Mouse (Mus musculus) MEL (cell line): Measurements from ENCODE around the gene Kdm6b. TPM values are rescaled to one million over a fixed set of nuclear protein-coding genes. Genes with fewer than 3 reads are reported as not detected.

Source experiments
- DNase-seq: peaks from one replicate; pipeline ENCODE4 v3.0.0; 2011; ENCODE audit warnings: low read depth, low spot score
- H3K27ac ChIP-seq: 2 replicates; pipeline ENCODE4 v1.5.1; 2012; ENCODE audit warnings: low read depth, mild to moderate bottlenecking, control low read depth, low read length, moderate library complexity; ENCODE audit not compliant: control insufficient read depth
- H3K27me3 ChIP-seq, 2 experiments: fragments of 150-350 bp in 1 of 2; sonication (generic) in 1 of 2; 2 replicates each; pipeline ENCODE4 v1.6.1; 2012; ENCODE audit warnings: low read length in 2 of 2, mild to moderate bottlenecking in 2 of 2, improper control_type of control experiment in 1 of 2, moderate library complexity in 1 of 2; ENCODE audit not compliant: insufficient read depth in 2 of 2, control insufficient read depth in 1 of 2
- H3K36me3 ChIP-seq, 2 experiments: 2 replicates each; pipeline ENCODE4 v1.6.1; 2012 to 2014; ENCODE audit warnings: low read length in 2 of 2, improper control_type of control experiment in 1 of 2, inconsistent platforms in 1 of 2, mild to moderate bottlenecking in 1 of 2; ENCODE audit not compliant: insufficient read depth in 2 of 2, control insufficient read depth in 1 of 2
- H3K4me1 ChIP-seq, 2 experiments: fragments of 150-350 bp in 1 of 2; sonication (generic) in 1 of 2; 2 replicates each; pipeline ENCODE4 v1.6.1; 2012; ENCODE audit warnings: low read length in 2 of 2, improper control_type of control experiment in 1 of 2, mild to moderate bottlenecking in 1 of 2; ENCODE audit not compliant: insufficient read depth in 2 of 2, control insufficient read depth in 1 of 2
- H3K4me3 ChIP-seq, 2 experiments: fragments of 150-350 bp in 1 of 2; sonication (generic) in 1 of 2; 2 replicates each; pipeline ENCODE4 v1.5.1; 2012; ENCODE audit warnings: low read depth in 2 of 2, low read length in 2 of 2, mild to moderate bottlenecking in 2 of 2, moderate library complexity in 2 of 2, control low read depth in 1 of 2, improper control_type of control experiment in 1 of 2; ENCODE audit not compliant: control insufficient read depth in 1 of 2, insufficient read depth in 1 of 2
- H3K79me2 ChIP-seq: 2 replicates; pipeline ENCODE4 v1.6.1; 2012; ENCODE audit warnings: mild to moderate bottlenecking, low read length, moderate library complexity; ENCODE audit not compliant: control insufficient read depth, poor library complexity, insufficient read depth
- H3K9ac ChIP-seq: 2 replicates; pipeline ENCODE4 v1.6.1; 2012; ENCODE audit warnings: low read depth, mild to moderate bottlenecking, control low read depth, low read length, moderate library complexity; ENCODE audit not compliant: control insufficient read depth, poor library complexity, severe bottlenecking
- H3K9me3 ChIP-seq: fragments of 150-350 bp; sonication (generic); replicated peaks from 2 replicates; pipeline ENCODE4 v1.6.1; 2012; ENCODE audit warnings: mild to moderate bottlenecking, low read length, improper control_type of control experiment, moderate library complexity; ENCODE audit not compliant: insufficient read depth
- BHLHE40 ChIP-seq: IDR thresholded peaks from 2 replicates; pipeline ENCODE4 v1.6.1; 2012; ENCODE audit warnings: low read depth, mild to moderate bottlenecking, inconsistent platforms, low read length, improper control_type of control experiment, borderline replicate concordance
- CHD1 ChIP-seq: IDR thresholded peaks from 2 replicates; pipeline ENCODE4 v1.6.1; 2012; ENCODE audit warnings: low read depth, mild to moderate bottlenecking, inconsistent platforms, low read length, improper control_type of control experiment
- CHD2 ChIP-seq: IDR thresholded peaks from 2 replicates; pipeline ENCODE4 v1.6.1; 2011; ENCODE audit warnings: low read length, improper control_type of control experiment
- CTCF ChIP-seq, 3 experiments: IDR thresholded peaks in 2 of 3; conservative IDR thresholded peaks in 1 of 3; 2 replicates each; pipeline ENCODE4 v1.5.1; 2011 to 2012; ENCODE audit warnings: low read length in 3 of 3, low read depth in 2 of 3, mild to moderate bottlenecking in 2 of 3, improper control_type of control experiment in 1 of 3, inconsistent platforms in 1 of 3, mixed read lengths in 1 of 3, moderate library complexity in 1 of 3; ENCODE audit not compliant: control insufficient read depth in 1 of 3, insufficient read depth in 1 of 3, poor library complexity in 1 of 3, severe bottlenecking in 1 of 3
- E2F4 ChIP-seq: IDR thresholded peaks from 2 replicates; pipeline ENCODE4 v1.6.1; 2011; ENCODE audit warnings: low read depth, low read length, improper control_type of control experiment, borderline replicate concordance
- ELF1 ChIP-seq: IDR thresholded peaks from 2 replicates; pipeline ENCODE4 v1.6.1; 2014; ENCODE audit warnings: low read depth, mild to moderate bottlenecking, inconsistent platforms, low read length, improper control_type of control experiment, moderate library complexity
- EP300 ChIP-seq, 2 experiments: IDR thresholded peaks; 2 replicates each; pipeline ENCODE4 v1.6.1; 2011; ENCODE audit warnings: improper control_type of control experiment in 2 of 2, low read length in 2 of 2, low read depth in 1 of 2, mild to moderate bottlenecking in 1 of 2
- ETS1 ChIP-seq: IDR thresholded peaks from 2 replicates; pipeline ENCODE4 v1.6.1; 2012; ENCODE audit warnings: low read depth, mild to moderate bottlenecking, inconsistent platforms, low read length, improper control_type of control experiment, moderate library complexity
- GATA1 ChIP-seq: IDR thresholded peaks from 2 replicates; pipeline ENCODE4 v1.6.1; 2011; ENCODE audit warnings: low read depth, low read length, improper control_type of control experiment
- HCFC1 ChIP-seq: IDR thresholded peaks from 2 replicates; pipeline ENCODE4 v1.6.1; 2012; ENCODE audit warnings: low read depth, mild to moderate bottlenecking, inconsistent platforms, low read length, improper control_type of control experiment, moderate library complexity
- MAFK ChIP-seq: IDR thresholded peaks from 2 replicates; pipeline ENCODE4 v1.6.1; 2011; ENCODE audit warnings: low read depth, mild to moderate bottlenecking, low read length, improper control_type of control experiment, borderline replicate concordance
- MAX ChIP-seq: IDR thresholded peaks from 2 replicates; pipeline ENCODE4 v1.6.1; 2011; ENCODE audit warnings: low read length, improper control_type of control experiment
- MAZ ChIP-seq: IDR thresholded peaks from 2 replicates; pipeline ENCODE4 v1.6.1; 2012; ENCODE audit warnings: low read depth, mild to moderate bottlenecking, inconsistent platforms, low read length, improper control_type of control experiment
- MXI1 ChIP-seq: IDR thresholded peaks from 2 replicates; pipeline ENCODE4 v1.6.1; 2011; ENCODE audit warnings: mild to moderate bottlenecking, low read depth, low read length, improper control_type of control experiment
- MYB ChIP-seq: IDR thresholded peaks from 2 replicates; pipeline ENCODE4 v1.6.1; 2011; ENCODE audit warnings: mild to moderate bottlenecking, low read depth, low read length, improper control_type of control experiment
- NELFE ChIP-seq: IDR thresholded peaks from 2 replicates; pipeline ENCODE4 v1.6.1; 2011; ENCODE audit warnings: low read depth, low read length, improper control_type of control experiment
- NRF1 ChIP-seq: IDR thresholded peaks from 2 replicates; pipeline ENCODE4 v1.6.1; 2014; ENCODE audit warnings: low read depth, mild to moderate bottlenecking, inconsistent platforms, low read length, improper control_type of control experiment, moderate library complexity; ENCODE audit not compliant: poor library complexity, insufficient read depth, severe bottlenecking
- POLR2A ChIP-seq, 2 experiments: IDR thresholded peaks; 2 replicates each; pipeline ENCODE4 v1.6.1; 2011 to 2012; ENCODE audit warnings: low read length in 2 of 2, mild to moderate bottlenecking in 2 of 2, control low read depth in 1 of 2, improper control_type of control experiment in 1 of 2, low read depth in 1 of 2, moderate library complexity in 1 of 2; ENCODE audit not compliant: control insufficient read depth in 1 of 2, insufficient read depth in 1 of 2, poor library complexity in 1 of 2
- POLR2AphosphoS2 ChIP-seq: IDR thresholded peaks from 2 replicates; pipeline ENCODE4 v1.6.1; 2011; ENCODE audit warnings: low read length, improper control_type of control experiment
- RCOR1 ChIP-seq: IDR thresholded peaks from 2 replicates; pipeline ENCODE4 v1.6.1; 2012; ENCODE audit warnings: low read depth, mild to moderate bottlenecking, inconsistent platforms, low read length, improper control_type of control experiment
- SIN3A ChIP-seq: IDR thresholded peaks from 2 replicates; pipeline ENCODE4 v1.6.1; 2012; ENCODE audit warnings: low read length, improper control_type of control experiment, inconsistent platforms
- TAL1 ChIP-seq: IDR thresholded peaks from 2 replicates; pipeline ENCODE4 v1.6.1; 2012; ENCODE audit warnings: mild to moderate bottlenecking, inconsistent platforms, low read length, moderate library complexity, mixed read lengths
- TCF12 ChIP-seq: IDR thresholded peaks from 2 replicates; pipeline ENCODE4 v1.6.1; 2014; ENCODE audit warnings: low read depth, mild to moderate bottlenecking, inconsistent platforms, low read length, improper control_type of control experiment, moderate library complexity
- UBTF ChIP-seq: IDR thresholded peaks from 2 replicates; pipeline ENCODE4 v1.6.1; 2012; ENCODE audit warnings: low read depth, mild to moderate bottlenecking, inconsistent platforms, low read length, improper control_type of control experiment, moderate library complexity, borderline replicate concordance; ENCODE audit not compliant: insufficient read depth
- ZNF384 ChIP-seq: IDR thresholded peaks from 2 replicates; pipeline ENCODE4 v1.6.1; 2012; ENCODE audit warnings: low read depth, mild to moderate bottlenecking, inconsistent platforms, low read length, improper control_type of control experiment
- polyA plus RNA-seq, 2 experiments: library from polyadenylated mRNA; stranded (reverse) in 1 of 2; unstranded in 1 of 2; fragments of >175 nt in 1 of 2; fragments of >200 nt in 1 of 2; gene quantifications; 2 replicates each; pipeline versions ENCODE4 v1.2.1 to v1.2.4; 2012; ENCODE audit warnings: low replicate concordance in 2 of 2, low read depth in 1 of 2; ENCODE audit not compliant: insufficient read length in 2 of 2, insufficient read depth in 1 of 2, missing spikeins in 1 of 2
- total RNA-seq: library from RNA; depleted of rRNA; stranded (reverse); fragments of 300-350 nt; gene quantifications from 2 replicates; pipeline ENCODE4 v1.2.3, GENCODE M21; 2012

Gene Kdm6b
- total and polyA plus RNA-seq, 3 experiments, result 5.8 to 43.4 (median 25.0) TPM

DNA sequence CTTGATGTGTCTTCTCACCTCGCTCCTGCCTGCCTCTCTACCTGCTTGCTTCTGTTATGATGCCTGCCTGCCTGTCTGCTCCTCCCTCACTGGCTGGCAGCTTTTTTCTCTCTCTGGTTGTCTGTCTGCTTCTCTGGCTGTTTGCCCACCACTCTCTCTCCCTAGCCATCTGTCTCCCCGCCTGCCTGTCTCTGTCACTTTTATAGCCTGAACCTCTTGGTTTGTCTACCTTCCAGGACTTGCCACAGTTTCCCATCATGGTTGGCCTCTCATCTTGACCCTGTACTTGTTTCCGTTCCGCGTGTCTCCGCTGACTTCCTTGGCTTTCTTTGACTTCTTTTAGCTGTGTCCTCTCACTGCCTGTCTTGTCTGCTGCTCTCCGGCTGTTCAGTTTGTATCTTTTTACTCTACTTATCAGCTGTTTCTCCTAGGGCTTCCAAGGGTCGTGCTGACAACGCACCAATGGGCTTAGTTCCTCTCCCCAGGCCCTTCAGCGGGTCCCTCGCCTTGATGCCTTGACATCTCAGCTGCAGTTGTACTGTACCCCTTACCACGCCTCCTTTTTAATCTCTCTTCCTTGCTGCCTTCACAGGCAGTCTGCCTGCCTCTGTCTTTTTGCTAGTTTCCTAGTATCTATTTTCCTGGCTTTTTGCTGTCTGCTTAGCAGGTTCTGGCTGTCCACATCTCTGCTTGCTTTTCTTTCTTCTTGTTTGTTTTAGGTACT, 41.3 kb downstream of the Kdm6b start:
- H3K4me1 ChIP-seq, result peaks cover 13 to 30% of the 10 kb centered on the region in 2 experiments
- peaks cover 16% of the 10 kb centered on the region for H3K79me2 ChIP-seq
- peaks cover 0 to 26% of the 10 kb centered on the region in 2 experiments; a peak in 2 of 4 replicates for H3K36me3 ChIP-seq
- H3K27ac ChIP-seq, result peak overlapping the region; percentile 84
- peak overlapping the region; percentile 11 for H3K9ac ChIP-seq
- no peaks in the 10 kb centered on the region for H3K9me3 ChIP-seq
- no peak for TF ChIP-seq RCOR1
- peak; percentile 53 for TF ChIP-seq GATA1
- peak; percentile 89 for TF ChIP-seq MXI1
- peak; percentile 43; the same call in 1 of the 2 replicates for TF ChIP-seq MAX
- TF ChIP-seq TAL1, result no peak
- TF ChIP-seq CHD1, result peak; percentile 82
- no peak for TF ChIP-seq UBTF
- no peak for TF ChIP-seq E2F4
- 0 out of 2 replicates have a peak, but pooled peaks have one; percentile 41 for TF ChIP-seq MAFK
- TF ChIP-seq NELFE, result no peak
- peak; percentile 96 for TF ChIP-seq SIN3A
- TF ChIP-seq ZNF384, result no peak
- peak; percentile 1; the same call in 1 of the 2 replicates for TF ChIP-seq BHLHE40
- TF ChIP-seq CTCF (IDR thresholded peaks at IDR 0.05 in 2 of 3, conservative IDR thresholded peaks at IDR 0.05 in 1 of 3; ENCODE audit: control insufficient read depth in 1 of 3, insufficient read depth in 1 of 3, low read depth in 2 of 3, low read length in 3 of 3, poor library complexity in 1 of 3, severe bottlenecking in 1 of 3), result no peak
- no peak for TF ChIP-seq CHD2
- no peak; the same call in 1 of the 2 replicates for TF ChIP-seq HCFC1
- TF ChIP-seq TCF12, result no peak
- peak; percentile 95 for TF ChIP-seq ETS1
- TF ChIP-seq POLR2AphosphoS2, result no peak
- TF ChIP-seq EP300 (IDR thresholded peaks at IDR 0.05; ENCODE audit: low read depth in 1 of 2, low read length in 2 of 2), result 0 out of 4 replicates have a peak, but pooled peaks of 1 of the 2 experiments have one; percentile 7
- TF ChIP-seq POLR2A (IDR thresholded peaks at IDR 0.05; ENCODE audit: control insufficient read depth in 1 of 2, insufficient read depth in 1 of 2, low read depth in 1 of 2, low read length in 2 of 2, poor library complexity in 1 of 2), result peak in 1 of 2 experiments; percentile 54; a peak in 2 of 4 replicates
- no peaks in the 10 kb centered on the region for H3K27me3 ChIP-seq
- DNase-seq, result peak; percentile 92
- H3K4me3 ChIP-seq, result peak overlapping the region; percentile 2 to 22; a peak in 3 of 4 replicates

GRCm38 (mm10) chr11:69371601-69372000, 41.9 kb downstream of the Kdm6b start:
- Histone ChIP-seq H3K79me2 (peaks cover 16% of the 10 kb centered on the region), H3K27ac (peak overlapping the region; percentile 84), H3K4me3 (no peak overlapping the region), H3K9ac (no peak overlapping the region; the same call in 1 of the 2 replicates), H3K36me3 (peaks cover 0 to 26% of the 10 kb centered on the region in 2 experiments; a peak in 2 of 4 replicates), H3K9me3 (no peaks in the 10 kb centered on the region), H3K27me3 (no peaks in the 10 kb centered on the region), H3K4me1 (peaks cover 13 to 30% of the 10 kb centered on the region in 2 experiments)
- TF ChIP-seq CTCF (IDR thresholded peaks at IDR 0.05 in 2 of 3, conservative IDR thresholded peaks at IDR 0.05 in 1 of 3; ENCODE audit: control insufficient read depth in 1 of 3, insufficient read depth in 1 of 3, low read depth in 2 of 3, low read length in 3 of 3, poor library complexity in 1 of 3, severe bottlenecking in 1 of 3) (no peak), CHD1 (no peak), NRF1 (no peak), ZNF384 (no peak), MYB (no peak), SIN3A (no peak), EP300 (IDR thresholded peaks at IDR 0.05; ENCODE audit: low read depth in 1 of 2, low read length in 2 of 2) (no peak), MAZ (no peak), UBTF (no peak), ELF1 (no peak), HCFC1 (no peak), GATA1 (no peak)
- no peak for DNase-seq
